Mouse (Mus musculus): ENCODE results near the gene Adat3. TPM values are rescaled to one million over a fixed set of nuclear protein-coding genes. Genes with fewer than 3 reads are reported as not detected.

The Adat3 gene
- polyA plus RNA-seq, 1 experiment = 31.6 TPM

GRCm38 (mm10) chr10:80653156-80653720, 50.6 kb downstream of the Adat3 start:
- no peak for TF ChIP-seq GATA1 (IDR thresholded peaks at IDR 0.05; ENCODE audit: low read length)

- TF ChIP-seq GATA1 (IDR thresholded peaks at IDR 0.05; ENCODE audit: low read length) = no peak
Measured at GRCm38 (mm10) chr10:80654866-80655265, 52.2 kb downstream of the Adat3 start.

- TF ChIP-seq GATA1 (IDR thresholded peaks at IDR 0.05; ENCODE audit: low read length) = no peak
Measured at GRCm38 (mm10) chr10:80655406-80656129, 52.9 kb downstream of the Adat3 start.

- TF ChIP-seq GATA1 (IDR thresholded peaks at IDR 0.05; ENCODE audit: low read length) = no peak
Measured at GRCm38 (mm10) chr10:80656130-80656862, 53.6 kb downstream of the Adat3 start.

GRCm38 (mm10) chr10:80656863-80657623, 54.4 kb downstream of the Adat3 start, which contains the start of gene Btbd2:
Gene Btbd2 (minus strand): TSS chr10:80657071.
- TF ChIP-seq GATA1 (IDR thresholded peaks at IDR 0.05; ENCODE audit: low read length) = no peak

Other genes with a start within 250 kb of the Adat3 start
- gene Plk5, start 246.4 kb upstream of the Adat3 start, polyA plus RNA-seq (2012) = not detected in 2 replicates
- gene Mex3d, start 215.2 kb upstream of the Adat3 start, polyA plus RNA-seq (2012) = 44.6 and 53.8 TPM in 2 replicates
- 289 and 306 TPM in 2 replicates for gene Mbd3, start 203.3 kb upstream of the Adat3 start, polyA plus RNA-seq (2012)
- gene Uqcr11, start 196.1 kb upstream of the Adat3 start, polyA plus RNA-seq (2012) = 1,888 and 2,895 TPM in 2 replicates
- gene Tcf3, start 169.2 kb upstream of the Adat3 start, polyA plus RNA-seq (2012) = 960 and 1,205 TPM in 2 replicates
- not detected in 2 replicates for gene Onecut3, start 108.0 kb upstream of the Adat3 start, polyA plus RNA-seq (2012)
- gene Atp8b3, start 63.8 kb upstream of the Adat3 start, polyA plus RNA-seq (2012) = 0.03 TPM in 2 replicates
- 181 and 226 TPM in 2 replicates for gene Rexo1, start 41.3 kb upstream of the Adat3 start, polyA plus RNA-seq (2012)
- 107 and 125 TPM in 2 replicates for gene Klf16, start 25.6 kb upstream of the Adat3 start, polyA plus RNA-seq (2012)
- 591 and 822 TPM in 2 replicates for gene Abhd17a, start 12.5 kb upstream of the Adat3 start, polyA plus RNA-seq (2012)
- 68.3 and 79.9 TPM in 2 replicates for gene Scamp4, start within 50 bp of the Adat3 start, polyA plus RNA-seq (2012)
- gene Gm49322, start 3.1 kb downstream of the Adat3 start, polyA plus RNA-seq (2012) = 2.0 and 3.1 TPM in 2 replicates
- gene Csnk1g2, start 20.0 kb downstream of the Adat3 start, polyA plus RNA-seq (2012) = 480 and 522 TPM in 2 replicates
- 103 and 127 TPM in 2 replicates for gene Btbd2, start 54.2 kb downstream of the Adat3 start, polyA plus RNA-seq (2012)
- gene Mknk2, start 75.2 kb downstream of the Adat3 start, polyA plus RNA-seq (2012) = 410 and 459 TPM in 2 replicates
- gene Mob3a, start 99.1 kb downstream of the Adat3 start, polyA plus RNA-seq (2012) = 30.7 and 34.7 TPM in 2 replicates
- gene Izumo4, start 99.3 kb downstream of the Adat3 start, polyA plus RNA-seq (2012) = 8.3 and 10.8 TPM in 2 replicates
- gene Ap3d1, start 139.4 kb downstream of the Adat3 start, polyA plus RNA-seq (2012) = 37.8 and 38.4 TPM in 2 replicates
- gene Dot1l, start 152.3 kb downstream of the Adat3 start, polyA plus RNA-seq (2012) = 127 and 130 TPM in 2 replicates
- gene Sf3a2, start 195.3 kb downstream of the Adat3 start, polyA plus RNA-seq (2012) = 777 and 944 TPM in 2 replicates
- 234 and 304 TPM in 2 replicates for gene Plekhj1, start 195.7 kb downstream of the Adat3 start, polyA plus RNA-seq (2012)
- gene Amh, start 202.4 kb downstream of the Adat3 start, polyA plus RNA-seq (2012) = 2.3 TPM in 2 replicates
- gene Jsrp1, start 210.6 kb downstream of the Adat3 start, polyA plus RNA-seq (2012) = 0.11 TPM in 1 of 2 replicates, not detected in the other
- gene Oaz1, start 223.8 kb downstream of the Adat3 start, polyA plus RNA-seq (2012) = 1,739 and 1,884 TPM in 2 replicates
- gene Lingo3, start 241.2 kb downstream of the Adat3 start, polyA plus RNA-seq (2012) = not detected in 2 replicates

Measured in G1E-ER4 (cell line).